Mouse (Mus musculus) liver, embryonic 11.5 days (tissue): ENCODE data around the gene Akap11. TPM values are rescaled to one million over a fixed set of nuclear protein-coding genes. Genes with fewer than 3 reads are reported as not detected.

Source experiments
- ATAC-seq: fragments of 200-750 bp; cut with Nextera tagmentation; replicated peaks from 2 replicates; pipeline ENCODE4 v1.8.0; 2017; ENCODE audit warnings: moderate number of reproducible peaks, mild to moderate bottlenecking, moderate TSS enrichment, moderate library complexity; ENCODE audit not compliant: low FRiP score
- DNase-seq: peaks from one replicate; pipeline ENCODE4 v3.0.0-alpha.2; 2017; ENCODE audit warnings: low spot score
- H3K27ac ChIP-seq: fragments of 300-500 bp; sonication (generic); 2 replicates; pipeline ENCODE4 v1.5.1; 2014; ENCODE audit warnings: mild to moderate bottlenecking, low read depth, low read length, control low read depth
- H3K27me3 ChIP-seq: fragments of 300-500 bp; sonication (generic); replicated peaks from 2 replicates; pipeline ENCODE4 v1.6.1; 2014; ENCODE audit warnings: low read length, mixed read lengths; ENCODE audit not compliant: control insufficient read depth, insufficient read depth
- H3K36me3 ChIP-seq: fragments of 300-500 bp; sonication (generic); 2 replicates; pipeline ENCODE4 v1.6.1; 2014; ENCODE audit warnings: mild to moderate bottlenecking, low read length, moderate library complexity, mixed read lengths; ENCODE audit not compliant: control insufficient read depth, insufficient read depth
- H3K4me1 ChIP-seq: fragments of 300-500 bp; sonication (generic); replicated peaks from 2 replicates; pipeline ENCODE4 v1.6.1; 2014; ENCODE audit warnings: low read length, mixed read lengths; ENCODE audit not compliant: control insufficient read depth, insufficient read depth
- H3K4me2 ChIP-seq: fragments of 300-500 bp; sonication (generic); 2 replicates; pipeline ENCODE4 v1.6.1; 2014; ENCODE audit warnings: mild to moderate bottlenecking, control low read depth, moderate library complexity
- H3K4me3 ChIP-seq: fragments of 300-500 bp; sonication (generic); 2 replicates; pipeline ENCODE4 v1.5.1; 2014; ENCODE audit warnings: low read depth, low read length, control low read depth
- H3K9ac ChIP-seq: fragments of 300-500 bp; sonication (generic); 2 replicates; pipeline ENCODE4 v1.6.1; 2014; ENCODE audit warnings: low read depth, low read length, control low read depth
- H3K9me3 ChIP-seq: fragments of 300-500 bp; sonication (generic); 2 replicates; pipeline ENCODE4 v1.6.1; 2016; ENCODE audit warnings: low read length, inconsistent platforms, mixed read lengths; ENCODE audit not compliant: control insufficient read depth
- WGBS: fragments of 180-500 bp; shearing (Covaris S2); extraction: QIAGEN DNeasy Blood & Tissue Kit; methylation state at CpG from one replicate; pipeline ENCODE4 v1.1.7; 2014; 5-methylcytosine and 5-hydroxymethylcytosine counted together
- polyA plus RNA-seq: library from polyadenylated mRNA; unstranded; fragments of >200 nt; fragmentation: Nextera tagmentation; extraction: Ambion mirVana; gene quantifications from 2 replicates; pipeline ENCODE4 v1.2.1, GENCODE M21; 2014

Gene Akap11
- 10.0 and 10.1 TPM in 2 replicates for polyA plus RNA-seq

DNA sequence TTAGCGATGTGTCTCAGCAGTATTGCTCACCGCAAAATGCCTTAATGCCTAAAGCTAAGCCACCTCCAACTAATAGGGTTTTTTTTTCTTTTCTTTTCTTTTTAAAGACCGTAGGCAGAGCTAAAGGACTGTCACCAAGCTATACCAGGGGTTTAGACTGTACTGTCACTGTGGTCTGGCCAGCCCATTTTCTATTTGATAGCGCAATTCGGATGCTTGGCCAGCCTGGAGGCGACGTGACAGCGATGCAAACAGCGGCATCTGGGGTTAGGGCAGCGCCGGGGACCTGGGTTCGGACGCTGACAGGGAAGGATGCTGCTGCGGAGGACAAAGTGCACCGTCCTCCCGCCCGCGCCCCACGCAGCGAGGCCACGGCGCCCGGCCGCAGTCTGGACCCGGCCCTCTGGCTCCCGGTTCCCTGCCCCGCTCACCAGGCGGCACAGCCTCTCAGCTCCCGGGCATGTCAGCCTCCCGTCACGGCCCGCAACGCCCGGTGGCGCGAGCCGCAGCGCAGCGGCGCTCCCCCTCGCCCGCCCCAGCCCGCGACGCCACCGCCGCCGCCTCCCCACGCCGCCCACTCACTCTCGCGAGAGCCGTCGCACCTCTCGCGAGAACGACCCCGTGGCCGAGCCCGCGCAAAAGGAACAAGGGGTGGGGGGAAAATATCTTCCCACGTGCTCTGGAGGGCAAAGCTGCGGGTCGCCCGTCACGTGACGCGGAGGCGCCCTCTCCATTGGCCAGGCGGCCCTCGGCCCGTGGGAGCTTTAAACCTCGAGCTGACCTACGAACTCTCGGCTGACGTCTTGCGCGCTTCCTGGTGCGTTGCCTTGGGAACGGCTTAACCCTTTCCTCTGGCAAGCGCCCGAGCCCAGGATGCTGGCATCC, at the start of gene Akap11:
TSS of gene Akap11 (minus strand) at position 528 of the 885 bp plus-strand sequence.
- H3K9me3 ChIP-seq, result no peaks in the 10 kb centered on the region
- H3K9ac ChIP-seq, result peak within 1 kb of the TSS; percentile 91
- peak; percentile 90 for DNase-seq
- H3K27me3 ChIP-seq, result no peaks in the 10 kb centered on the region
- peaks cover 20% of the 10 kb centered on the region for H3K4me1 ChIP-seq
- ATAC-seq, result peak; percentile 89
- peak within 1 kb of the TSS; percentile 84 for H3K4me2 ChIP-seq
- peak within 1 kb of the TSS; percentile 78 for H3K27ac ChIP-seq
- under 1% methylated on average over 82 of the region's 82 CpGs for WGBS
- peak within 1 kb of the TSS; percentile 91 for H3K4me3 ChIP-seq
- no peaks in the 10 kb centered on the region for H3K36me3 ChIP-seq

GRCm38 (mm10) chr14:78584222-78584621, 47.6 kb upstream of the Akap11 start:
- H3K9me3 ChIP-seq, result no peaks in the 10 kb centered on the region
- H3K4me2 ChIP-seq, result no peak overlapping the region
- ATAC-seq (no peak), DNase-seq (no peak)
- H3K36me3 ChIP-seq, result peaks cover 2% of the 10 kb centered on the region; the same call in 1 of the 2 replicates
- H3K9ac ChIP-seq, result no peak overlapping the region
- WGBS, result 88% methylated on average over 13 of the region's 13 CpGs
- H3K4me1 ChIP-seq, result no peaks in the 10 kb centered on the region
- H3K27me3 ChIP-seq, result no peaks in the 10 kb centered on the region
- no peak overlapping the region for H3K4me3 ChIP-seq
- no peak overlapping the region for H3K27ac ChIP-seq

DNA sequence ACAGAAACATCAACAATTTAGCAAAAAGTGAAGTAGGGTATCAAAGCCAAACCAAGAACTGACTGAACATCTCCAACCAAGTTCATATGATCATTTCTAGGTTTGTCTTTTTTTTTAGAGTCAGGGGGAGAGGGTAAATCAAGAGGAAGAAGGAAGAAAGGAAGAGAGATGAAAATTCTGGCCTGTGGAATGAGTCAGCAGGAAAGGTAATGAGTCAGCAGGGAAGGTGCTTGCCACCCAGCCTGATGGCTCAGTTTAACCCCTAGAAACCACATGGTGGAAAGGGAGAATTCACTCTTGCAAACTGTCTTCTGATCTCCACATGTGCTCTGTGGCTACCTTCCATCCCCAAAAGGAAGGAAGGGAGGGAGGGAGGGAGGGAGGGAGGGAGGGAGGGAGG, 46.6 kb upstream of the Akap11 start:
- peaks cover 2% of the 10 kb centered on the region; the same call in 1 of the 2 replicates for H3K36me3 ChIP-seq
- no peak overlapping the region for H3K4me2 ChIP-seq
- no peak for ATAC-seq
- no peak for DNase-seq
- no peaks in the 10 kb centered on the region for H3K27me3 ChIP-seq
- no peaks in the 10 kb centered on the region for H3K4me1 ChIP-seq
- no peak overlapping the region for H3K9ac ChIP-seq
- H3K27ac ChIP-seq, result no peak overlapping the region
- no peak overlapping the region for H3K4me3 ChIP-seq
- no peaks in the 10 kb centered on the region for H3K9me3 ChIP-seq

DNA sequence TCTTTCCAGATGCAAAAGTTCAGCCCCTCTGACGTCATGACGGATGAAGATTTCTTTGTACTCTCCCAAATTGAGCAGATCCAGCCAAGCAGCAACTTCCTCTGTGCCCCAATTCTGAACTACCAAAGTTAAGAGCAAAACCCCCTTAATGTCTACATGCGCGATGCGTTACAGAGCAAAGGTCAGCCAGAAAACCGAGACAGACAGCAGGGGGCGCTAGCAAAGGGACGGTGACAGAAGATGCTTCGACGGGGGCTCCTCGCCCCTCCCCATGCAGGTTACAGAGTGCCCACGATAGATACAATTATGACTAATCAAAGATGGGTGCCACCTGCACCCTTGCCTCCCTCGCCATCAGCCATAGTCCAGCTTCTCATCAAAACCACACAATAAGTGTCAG, 39.3 kb upstream of the Akap11 start:
- Histone ChIP-seq H3K9ac (no peak overlapping the region), H3K27me3 (no peaks in the 10 kb centered on the region), H3K27ac (no peak overlapping the region), H3K4me1 (no peaks in the 10 kb centered on the region), H3K36me3 (no peaks in the 10 kb centered on the region), H3K9me3 (no peaks in the 10 kb centered on the region), H3K4me3 (no peak overlapping the region), H3K4me2 (no peak overlapping the region)
- DNase-seq, result no peak
- ATAC-seq, result no peak
- 76% methylated on average over 13 of the region's 13 CpGs for WGBS

GRCm38 (mm10) chr14:78568410-78568809, 31.8 kb upstream of the Akap11 start:
- Histone ChIP-seq H3K4me1 (no peaks in the 10 kb centered on the region), H3K27me3 (no peaks in the 10 kb centered on the region), H3K9ac (no peak overlapping the region), H3K4me3 (no peak overlapping the region), H3K36me3 (peaks cover 3% of the 10 kb centered on the region; the same call in 1 of the 2 replicates), H3K27ac (no peak overlapping the region), H3K4me2 (no peak overlapping the region), H3K9me3 (no peaks in the 10 kb centered on the region)
- no peak for DNase-seq
- 80% methylated on average over 5 of the region's 5 CpGs for WGBS
- ATAC-seq, result no peak

DNA sequence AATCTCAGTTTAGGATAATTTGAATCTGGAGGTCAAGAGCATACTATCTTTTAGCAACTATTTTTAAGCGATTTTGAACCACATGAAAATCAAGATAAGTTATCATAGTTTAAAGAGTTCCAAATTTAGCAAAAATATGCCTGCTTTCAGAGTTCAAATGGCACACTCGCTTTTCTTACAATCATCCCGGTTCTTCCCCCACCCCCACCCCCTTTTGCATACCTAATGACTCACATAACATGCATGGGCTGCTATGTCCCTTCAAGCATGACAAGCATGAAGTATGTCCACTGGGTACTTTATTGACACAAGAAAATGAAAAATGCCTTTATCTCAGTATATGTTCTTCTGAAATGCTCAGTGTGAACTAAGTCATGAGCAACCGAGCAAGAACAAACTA, 29.8 kb upstream of the Akap11 start:
- DNase-seq, result no peak
- WGBS, result 76% methylated on average over 4 of the region's 4 CpGs
- H3K4me1 ChIP-seq, result no peaks in the 10 kb centered on the region

DNA sequence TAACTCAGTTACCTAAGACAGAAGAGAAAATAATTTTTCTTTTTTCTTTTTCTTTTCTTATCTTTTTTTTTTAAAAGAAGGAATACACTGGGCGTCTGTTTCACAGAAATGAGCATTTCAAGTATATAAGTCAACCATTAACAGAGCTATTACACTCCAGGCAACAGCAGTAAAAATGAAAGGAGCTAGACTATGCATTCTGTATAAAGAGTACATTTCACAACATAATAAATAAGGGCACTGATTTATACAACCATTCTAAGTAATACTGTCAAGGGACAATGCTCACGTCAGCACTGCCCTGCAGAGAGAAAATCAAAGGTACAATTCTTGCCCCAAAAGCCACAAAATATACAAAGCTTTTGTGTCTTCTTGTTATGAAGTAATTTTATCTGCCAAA, 27.7 kb upstream of the Akap11 start:
- Histone ChIP-seq H3K36me3 (peaks cover 3% of the 10 kb centered on the region; the same call in 1 of the 2 replicates), H3K4me3 (no peak overlapping the region), H3K4me1 (no peaks in the 10 kb centered on the region), H3K4me2 (no peak overlapping the region), H3K9ac (no peak overlapping the region), H3K27ac (no peak overlapping the region), H3K27me3 (no peaks in the 10 kb centered on the region), H3K9me3 (no peaks in the 10 kb centered on the region)
- ATAC-seq (no peak), DNase-seq (no peak)
- 75% methylated on average over 2 of the region's 2 CpGs for WGBS

More for the DNA sequence above, 29.8 kb upstream of the Akap11 start:
- no peaks in the 10 kb centered on the region for H3K9me3 ChIP-seq
- no peak overlapping the region for H3K27ac ChIP-seq
- no peak overlapping the region for H3K9ac ChIP-seq
- no peak overlapping the region for H3K4me2 ChIP-seq
- H3K27me3 ChIP-seq, result no peaks in the 10 kb centered on the region
- no peak overlapping the region for H3K4me3 ChIP-seq
- ATAC-seq, result no peak
- peaks cover 3% of the 10 kb centered on the region; the same call in 1 of the 2 replicates for H3K36me3 ChIP-seq

DNA sequence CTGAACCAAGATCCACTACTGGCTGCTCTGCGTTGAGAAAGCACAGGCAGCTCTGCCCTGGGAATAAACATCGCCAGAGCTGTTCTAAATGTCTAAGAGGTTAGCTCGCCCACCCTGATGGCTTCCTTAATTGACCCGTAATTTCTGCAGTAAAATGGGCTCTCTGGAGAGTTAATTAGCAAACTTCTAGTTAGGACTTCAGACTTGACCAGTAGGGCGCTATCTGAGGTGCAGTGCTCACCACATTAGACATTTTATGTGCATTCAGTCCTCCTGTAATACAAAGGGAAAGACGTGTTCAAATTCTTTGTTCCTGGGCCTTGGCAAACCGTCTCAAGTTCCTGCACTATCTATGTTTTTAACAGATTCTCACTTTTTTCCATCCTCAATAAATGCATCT, 26.6 kb upstream of the Akap11 start:
- H3K27me3 ChIP-seq, result no peaks in the 10 kb centered on the region
- H3K9me3 ChIP-seq, result no peaks in the 10 kb centered on the region
- no peak overlapping the region for H3K4me3 ChIP-seq
- H3K4me2 ChIP-seq, result no peak overlapping the region
- H3K36me3 ChIP-seq, result peaks cover 6% of the 10 kb centered on the region; the same call in 1 of the 2 replicates
- WGBS, result 83% methylated on average over 7 of the region's 7 CpGs
- ATAC-seq (no peak), DNase-seq (no peak)
- no peak overlapping the region for H3K27ac ChIP-seq
- H3K4me1 ChIP-seq, result no peaks in the 10 kb centered on the region
- no peak overlapping the region for H3K9ac ChIP-seq

DNA sequence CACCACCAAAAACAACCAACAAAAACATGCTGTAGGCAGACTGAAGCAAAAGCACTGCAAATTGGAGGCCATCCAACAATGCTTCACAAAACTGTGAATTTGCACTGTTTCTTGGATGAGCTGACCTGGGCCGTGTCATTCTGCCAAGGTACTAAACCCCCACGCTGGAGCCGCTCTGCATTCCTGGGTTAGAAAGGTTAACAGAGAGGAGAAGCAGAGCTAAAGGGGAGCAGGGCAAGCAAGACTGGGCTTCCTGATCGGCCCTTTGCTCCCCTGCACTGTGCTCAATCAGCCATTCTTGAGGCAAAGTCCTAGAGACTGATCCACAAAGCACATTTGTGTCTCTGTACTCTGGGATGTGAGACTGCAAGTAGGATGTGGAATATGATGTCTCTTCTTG, 25.5 kb upstream of the Akap11 start:
- Histone ChIP-seq H3K9me3 (no peaks in the 10 kb centered on the region), H3K27me3 (no peaks in the 10 kb centered on the region), H3K4me3 (no peak overlapping the region), H3K36me3 (peaks cover 6% of the 10 kb centered on the region; the same call in 1 of the 2 replicates), H3K4me1 (no peaks in the 10 kb centered on the region), H3K9ac (no peak overlapping the region), H3K27ac (no peak overlapping the region), H3K4me2 (no peak overlapping the region)
- 70% methylated on average over 4 of the region's 4 CpGs for WGBS
- DNase-seq (peak; percentile 20), ATAC-seq (no peak)
